Mouse (Mus musculus): ENCODE data around the gene Polr2c. TPM values are rescaled to one million over a fixed set of nuclear protein-coding genes. Genes with fewer than 3 reads are reported as not detected.

Polr2c gene
- polyA plus RNA-seq, 1 experiment, result 134 TPM

GRCm38 (mm10) chr8:94869146-94869545 is 11.9 kb downstream of the Polr2c start:
- Histone ChIP-seq H3K4me1 (ENCODE audit: control insufficient read depth, insufficient read depth, low read length) (no peaks in the 10 kb centered on the region), H3K9me3 (replicated peaks; ENCODE audit: control insufficient read depth, insufficient read depth, low read length, poor library complexity, severe bottlenecking) (no peaks in the 10 kb centered on the region), H3K36me3 (ENCODE audit: control insufficient read depth, insufficient read depth, low read length, poor library complexity, severe bottlenecking) (peaks cover 6% of the 10 kb centered on the region), H3K4me3 (ENCODE audit: low read depth, low read length) (no peak overlapping the region), H3K27me3 (ENCODE audit: control insufficient read depth, insufficient read depth, low read length, poor library complexity, severe bottlenecking) (no peaks in the 10 kb centered on the region), H3K9ac (ENCODE audit: low read depth, poor library complexity, severe bottlenecking) (no peak overlapping the region), H3K27ac (ENCODE audit: insufficient read depth, low read length) (no peak overlapping the region)
- TF ChIP-seq EP300 (IDR thresholded peaks at IDR 0.05; ENCODE audit: insufficient read depth, low read depth, low read length) (no peak), POLR2A (IDR thresholded peaks at IDR 0.05; ENCODE audit: insufficient read depth, low read length) (no peak), CTCF (IDR thresholded peaks at IDR 0.05; ENCODE audit: low read depth, low read length) (no peak)

- TF ChIP-seq EP300 (IDR thresholded peaks at IDR 0.05; ENCODE audit: insufficient read depth, low read depth, low read length) (no peak), CTCF (IDR thresholded peaks at IDR 0.05; ENCODE audit: low read depth, low read length) (no peak), POLR2A (IDR thresholded peaks at IDR 0.05; ENCODE audit: insufficient read depth, low read length) (no peak)
- H3K36me3 ChIP-seq (ENCODE audit: control insufficient read depth, insufficient read depth, low read length, poor library complexity, severe bottlenecking), result 0 out of 2 replicates have a peak, but pooled peaks cover 3% of the 10 kb centered on the region
- H3K9me3 ChIP-seq (replicated peaks; ENCODE audit: control insufficient read depth, insufficient read depth, low read length, poor library complexity, severe bottlenecking), result no peaks in the 10 kb centered on the region
- no peak overlapping the region for H3K27ac ChIP-seq (ENCODE audit: insufficient read depth, low read length)
- no peaks in the 10 kb centered on the region for H3K27me3 ChIP-seq (ENCODE audit: control insufficient read depth, insufficient read depth, low read length, poor library complexity, severe bottlenecking)
- no peak overlapping the region for H3K9ac ChIP-seq (ENCODE audit: low read depth, poor library complexity, severe bottlenecking)
- no peaks in the 10 kb centered on the region for H3K4me1 ChIP-seq (ENCODE audit: control insufficient read depth, insufficient read depth, low read length)
- no peak overlapping the region for H3K4me3 ChIP-seq (ENCODE audit: low read depth, low read length)
Measured at GRCm38 (mm10) chr8:94870003-94870402, 12.8 kb downstream of the Polr2c start.

- no peaks in the 10 kb centered on the region for H3K9me3 ChIP-seq (replicated peaks; ENCODE audit: control insufficient read depth, insufficient read depth, low read length, poor library complexity, severe bottlenecking)
- H3K9ac ChIP-seq (ENCODE audit: low read depth, poor library complexity, severe bottlenecking), result peak overlapping the region; percentile 14; the same call in 1 of the 2 replicates
- peak overlapping the region; percentile 25 for H3K4me3 ChIP-seq (ENCODE audit: low read depth, low read length)
- H3K27me3 ChIP-seq (ENCODE audit: control insufficient read depth, insufficient read depth, low read length, poor library complexity, severe bottlenecking), result no peaks in the 10 kb centered on the region
- no peaks in the 10 kb centered on the region for H3K4me1 ChIP-seq (ENCODE audit: control insufficient read depth, insufficient read depth, low read length)
- H3K36me3 ChIP-seq (ENCODE audit: control insufficient read depth, insufficient read depth, low read length, poor library complexity, severe bottlenecking), result 0 out of 2 replicates have a peak, but pooled peaks cover under 1% of the 10 kb centered on the region
- H3K27ac ChIP-seq (ENCODE audit: insufficient read depth, low read length), result no peak overlapping the region
- no peak for TF ChIP-seq EP300 (IDR thresholded peaks at IDR 0.05; ENCODE audit: insufficient read depth, low read depth, low read length)
- no peak for TF ChIP-seq CTCF (IDR thresholded peaks at IDR 0.05; ENCODE audit: low read depth, low read length)
- no peak for TF ChIP-seq POLR2A (IDR thresholded peaks at IDR 0.05; ENCODE audit: insufficient read depth, low read length)
Measured at GRCm38 (mm10) chr8:94870474-94871107, 13.3 kb downstream of the Polr2c start.

GRCm38 (mm10) chr8:94871108-94871894 is 14.1 kb downstream of the Polr2c start:
- H3K9me3 ChIP-seq (replicated peaks; ENCODE audit: control insufficient read depth, insufficient read depth, low read length, poor library complexity, severe bottlenecking), result no peaks in the 10 kb centered on the region
- peak overlapping the region; percentile 25 for H3K4me3 ChIP-seq (ENCODE audit: low read depth, low read length)
- H3K27me3 ChIP-seq (ENCODE audit: control insufficient read depth, insufficient read depth, low read length, poor library complexity, severe bottlenecking), result no peaks in the 10 kb centered on the region
- no peaks in the 10 kb centered on the region for H3K36me3 ChIP-seq (ENCODE audit: control insufficient read depth, insufficient read depth, low read length, poor library complexity, severe bottlenecking)
- H3K9ac ChIP-seq (ENCODE audit: low read depth, poor library complexity, severe bottlenecking), result peak overlapping the region; percentile 14; the same call in 1 of the 2 replicates
- no peak overlapping the region for H3K27ac ChIP-seq (ENCODE audit: insufficient read depth, low read length)
- no peaks in the 10 kb centered on the region for H3K4me1 ChIP-seq (ENCODE audit: control insufficient read depth, insufficient read depth, low read length)
- no peak for TF ChIP-seq POLR2A (IDR thresholded peaks at IDR 0.05; ENCODE audit: insufficient read depth, low read length)
- no peak for TF ChIP-seq CTCF (IDR thresholded peaks at IDR 0.05; ENCODE audit: low read depth, low read length)
- no peak for TF ChIP-seq EP300 (IDR thresholded peaks at IDR 0.05; ENCODE audit: insufficient read depth, low read depth, low read length)

- Histone ChIP-seq H3K4me3 (ENCODE audit: low read depth, low read length) (no peak overlapping the region), H3K27me3 (ENCODE audit: control insufficient read depth, insufficient read depth, low read length, poor library complexity, severe bottlenecking) (no peaks in the 10 kb centered on the region), H3K9ac (ENCODE audit: low read depth, poor library complexity, severe bottlenecking) (no peak overlapping the region)
Measured at GRCm38 (mm10) chr8:94872156-94872555, 14.9 kb downstream of the Polr2c start.

GRCm38 (mm10) chr8:94872576-94872975 is 15.3 kb downstream of the Polr2c start:
- no peak overlapping the region for H3K4me3 ChIP-seq (ENCODE audit: low read depth, low read length)
- H3K4me1 ChIP-seq (ENCODE audit: control insufficient read depth, insufficient read depth, low read length), result peaks cover 3% of the 10 kb centered on the region
- TF ChIP-seq EP300 (IDR thresholded peaks at IDR 0.05; ENCODE audit: insufficient read depth, low read depth, low read length) (no peak), POLR2A (IDR thresholded peaks at IDR 0.05; ENCODE audit: insufficient read depth, low read length) (no peak), CTCF (IDR thresholded peaks at IDR 0.05; ENCODE audit: low read depth, low read length) (no peak)
- H3K27ac ChIP-seq (ENCODE audit: insufficient read depth, low read length), result no peak overlapping the region
- H3K9me3 ChIP-seq (replicated peaks; ENCODE audit: control insufficient read depth, insufficient read depth, low read length, poor library complexity, severe bottlenecking), result no peaks in the 10 kb centered on the region
- no peak overlapping the region for H3K9ac ChIP-seq (ENCODE audit: low read depth, poor library complexity, severe bottlenecking)
- no peaks in the 10 kb centered on the region for H3K27me3 ChIP-seq (ENCODE audit: control insufficient read depth, insufficient read depth, low read length, poor library complexity, severe bottlenecking)
- H3K36me3 ChIP-seq (ENCODE audit: control insufficient read depth, insufficient read depth, low read length, poor library complexity, severe bottlenecking), result no peaks in the 10 kb centered on the region

More at GRCm38 (mm10) chr8:94872156-94872555, 14.9 kb downstream of the Polr2c start:
- Histone ChIP-seq H3K9me3 (replicated peaks; ENCODE audit: control insufficient read depth, insufficient read depth, low read length, poor library complexity, severe bottlenecking) (no peaks in the 10 kb centered on the region), H3K27ac (ENCODE audit: insufficient read depth, low read length) (no peak overlapping the region), H3K4me1 (ENCODE audit: control insufficient read depth, insufficient read depth, low read length) (peaks cover 3% of the 10 kb centered on the region), H3K36me3 (ENCODE audit: control insufficient read depth, insufficient read depth, low read length, poor library complexity, severe bottlenecking) (no peaks in the 10 kb centered on the region)
- TF ChIP-seq POLR2A (IDR thresholded peaks at IDR 0.05; ENCODE audit: insufficient read depth, low read length), result no peak
- TF ChIP-seq CTCF (IDR thresholded peaks at IDR 0.05; ENCODE audit: low read depth, low read length), result no peak
- no peak for TF ChIP-seq EP300 (IDR thresholded peaks at IDR 0.05; ENCODE audit: insufficient read depth, low read depth, low read length)
